Mouse (Mus musculus) spleen, postnatal 14 days (tissue): ENCODE data around the gene Zfp668.
A peak's percentile ranks its signal among the peaks of the same experiment; 100 is the strongest.
"Not testable (repeated sequence)": the region's sequence is repeated elsewhere in the genome, so short reads cannot be mapped to it uniquely, and the experiment has no call there.

Experiments used
- DNase-seq, 2 experiments: peaks; one replicate each; pipeline ENCODE4 v3.0.0; 2021 to 2022; ENCODE audit warnings: low spot score in 2 of 2

The Zfp668 gene

DNA sequence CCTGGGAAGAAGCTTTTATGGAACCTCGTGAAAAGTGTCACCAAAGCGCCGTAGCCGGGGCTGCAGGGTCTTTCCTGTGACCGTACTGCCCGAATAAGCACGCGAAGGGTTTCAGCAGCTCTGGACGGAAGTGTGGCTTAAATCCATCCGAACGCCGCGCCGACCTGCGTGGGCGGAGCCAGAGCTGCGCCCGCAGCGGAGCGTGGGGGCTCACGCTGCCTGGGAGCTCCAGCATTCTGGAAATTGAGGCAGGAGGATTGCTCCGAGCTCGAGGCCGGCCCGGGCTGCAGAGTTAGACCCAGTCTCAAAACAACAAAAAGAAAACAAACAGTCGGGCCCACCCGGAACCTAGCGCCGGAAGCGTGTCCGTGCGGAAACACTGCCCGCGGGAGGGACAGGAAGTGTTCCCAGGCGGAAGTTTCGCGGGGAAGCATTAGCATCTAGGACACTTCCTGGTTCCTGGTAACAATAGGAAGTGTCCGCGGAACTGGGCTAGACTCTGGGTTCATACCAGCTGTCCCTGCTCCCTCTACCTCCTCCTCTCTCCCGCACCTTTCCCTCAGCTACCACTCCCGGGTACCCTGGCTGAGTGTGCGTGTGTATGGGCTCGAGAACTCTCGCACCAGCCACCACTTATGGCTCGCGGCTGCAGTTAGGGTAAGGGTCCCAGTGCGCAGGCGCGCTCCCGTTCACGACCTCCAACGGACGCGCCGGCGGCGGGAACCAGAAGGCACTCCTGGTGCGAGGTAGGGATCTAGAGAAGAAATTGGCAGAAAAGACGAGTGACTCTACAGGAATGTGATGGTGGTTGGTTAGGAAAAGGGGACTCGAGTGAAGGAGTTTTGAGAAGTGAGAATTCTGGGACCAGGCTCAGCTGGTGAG is at the start of gene Zfp668:
Gene Zfp668, minus strand, starts transcription at position 362 of the 882 bp plus-strand sequence.
- DNase-seq, result peak; percentile 73 to 87

GRCm38 (mm10) chr7:127926066-127926465 is 49.4 kb upstream of the Zfp668 start:
- DNase-seq, result no peak

GRCm38 (mm10) chr7:127925252-127925651 is 48.6 kb upstream of the Zfp668 start:
- DNase-seq, result no peak

- DNase-seq, result no peak
These were observed 47.1 kb upstream of the Zfp668 start for GRCm38 (mm10) chr7:127923714-127924113.

DNA sequence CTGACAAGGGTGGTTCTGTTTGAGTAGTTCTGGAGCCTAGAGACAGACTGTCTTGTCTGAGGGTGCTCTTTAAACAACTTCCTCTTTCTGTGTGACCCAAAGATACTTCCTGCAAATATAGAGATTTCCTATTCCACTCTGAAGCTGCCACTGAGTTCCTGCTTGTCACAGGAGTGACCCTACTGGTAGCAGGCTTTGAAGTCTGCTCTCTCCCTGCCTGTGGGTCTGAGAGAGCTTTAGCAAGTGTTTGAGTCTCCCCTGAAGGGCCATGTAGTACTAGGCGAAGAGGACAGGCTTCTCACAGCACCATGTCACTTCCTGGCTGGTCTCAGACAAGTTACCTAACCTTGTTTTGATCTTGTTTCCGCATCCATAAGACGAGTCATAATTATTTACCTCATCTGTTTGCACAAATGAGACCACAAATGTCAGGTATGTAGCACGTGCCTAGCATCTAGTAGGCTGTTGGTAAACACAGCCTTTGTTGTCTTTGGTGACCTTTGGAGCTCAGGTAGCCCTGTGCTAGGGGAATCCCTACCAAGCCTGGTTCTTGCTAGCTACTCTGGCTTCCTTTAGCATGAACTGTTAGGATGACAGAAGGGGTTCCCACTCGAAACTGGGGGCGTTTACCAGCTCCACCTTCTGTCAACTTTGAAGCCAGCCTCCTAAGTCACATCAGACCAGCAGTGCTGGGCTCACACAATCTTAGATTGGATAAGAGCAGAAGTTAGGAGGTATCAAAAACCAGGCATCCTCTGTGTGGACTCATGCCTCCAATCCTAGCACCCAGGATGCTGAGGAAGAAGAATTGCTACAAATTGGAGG is 46.0 kb upstream of the Zfp668 start:
- no peak for DNase-seq

DNA sequence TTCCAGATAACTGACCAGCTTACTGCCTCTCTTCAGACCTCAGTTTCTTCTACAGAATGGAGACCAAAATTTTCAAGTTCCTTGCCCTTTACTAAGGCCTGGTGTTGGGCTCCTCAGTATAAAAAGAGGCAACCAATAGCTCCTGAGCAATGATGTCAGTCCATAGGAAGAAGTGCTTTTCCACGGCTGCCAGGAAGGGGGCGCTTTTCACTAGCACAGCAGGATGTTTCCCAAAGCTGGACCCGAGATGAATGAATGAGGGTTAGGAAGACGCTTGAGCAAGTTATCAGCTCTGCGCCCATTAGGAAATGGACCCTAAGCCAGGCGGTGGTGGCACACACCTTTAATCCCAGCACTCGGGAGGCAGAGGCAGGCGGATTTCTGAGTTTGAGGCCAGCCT is 44.9 kb upstream of the Zfp668 start:
- no peak for DNase-seq

- DNase-seq, result peak in 1 of 2 experiments; percentile 39
These were observed 42.7 kb upstream of the Zfp668 start for GRCm38 (mm10) chr7:127919290-127919689.

DNA sequence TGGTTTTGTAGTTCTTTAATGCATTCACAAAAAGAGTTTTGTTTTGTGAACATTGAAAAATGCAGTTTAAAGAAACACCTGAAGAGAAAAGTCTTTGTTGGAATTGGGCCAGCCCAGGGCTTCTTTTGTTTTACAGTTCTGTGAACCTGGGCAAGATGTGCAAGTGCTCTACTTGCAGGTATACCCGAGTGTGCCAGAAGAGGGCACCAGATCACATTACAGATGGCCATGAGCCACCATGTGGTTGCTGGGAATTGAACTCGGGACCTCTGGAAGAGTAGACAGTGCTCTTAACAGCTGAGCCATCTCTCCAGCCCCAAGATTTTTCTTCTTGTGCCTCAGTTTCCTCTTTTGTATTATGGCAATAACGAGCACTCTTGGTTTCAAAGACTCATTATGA is 41.6 kb upstream of the Zfp668 start:
- DNase-seq, result peak; percentile 30 to 63

DNA sequence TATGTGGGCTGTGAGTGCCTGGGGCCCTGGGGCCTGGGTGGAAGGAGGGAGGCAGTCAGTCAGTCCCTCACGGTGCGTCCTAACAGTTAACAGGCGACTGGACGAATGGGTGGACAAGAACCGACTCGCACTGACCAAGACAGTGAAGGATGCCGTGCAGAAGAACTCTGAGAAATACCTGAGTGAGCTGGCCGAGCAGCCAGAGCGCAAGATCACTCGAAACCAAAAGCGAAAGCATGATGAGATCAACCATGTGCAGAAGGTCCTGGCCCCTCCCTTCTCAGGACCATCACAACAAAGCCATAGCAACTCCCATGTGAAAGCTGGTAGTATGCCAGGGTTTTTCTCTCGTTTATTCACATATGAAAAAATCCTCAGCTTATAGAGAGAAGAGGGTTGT is 38.7 kb upstream of the Zfp668 start:
- no peak for DNase-seq

- no peak for DNase-seq
These were observed 36.3 kb upstream of the Zfp668 start for GRCm38 (mm10) chr7:127912938-127913337.

GRCm38 (mm10) chr7:127912190-127912871 is 35.7 kb upstream of the Zfp668 start, which contains the start of gene Kat8:
Gene Kat8, plus strand, starts transcription at chr7:127912516.
- peak; percentile 68 to 75 for DNase-seq

GRCm38 (mm10) chr7:127908656-127909055 is 32.0 kb upstream of the Zfp668 start:
- no peak for DNase-seq

DNA sequence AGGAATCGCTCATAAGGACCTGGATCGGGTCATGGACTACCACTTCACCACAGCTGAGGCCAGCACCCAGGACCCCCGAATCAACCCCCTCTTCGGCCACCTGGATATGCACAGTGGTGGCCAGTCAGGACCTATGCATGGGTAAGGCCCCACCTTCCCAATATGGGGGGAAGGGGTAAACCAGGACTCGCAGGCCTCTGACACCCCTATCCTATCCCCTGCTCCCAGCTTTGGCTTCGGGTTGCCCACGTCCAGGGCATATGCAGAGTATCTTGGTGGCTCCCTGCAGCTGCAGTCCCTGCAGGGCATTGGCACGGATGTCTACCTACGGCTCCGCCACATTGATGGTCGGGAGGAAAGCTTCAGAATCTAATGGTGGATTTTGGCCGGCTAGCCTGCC is 31.3 kb upstream of the Zfp668 start:
- no peak for DNase-seq

DNA sequence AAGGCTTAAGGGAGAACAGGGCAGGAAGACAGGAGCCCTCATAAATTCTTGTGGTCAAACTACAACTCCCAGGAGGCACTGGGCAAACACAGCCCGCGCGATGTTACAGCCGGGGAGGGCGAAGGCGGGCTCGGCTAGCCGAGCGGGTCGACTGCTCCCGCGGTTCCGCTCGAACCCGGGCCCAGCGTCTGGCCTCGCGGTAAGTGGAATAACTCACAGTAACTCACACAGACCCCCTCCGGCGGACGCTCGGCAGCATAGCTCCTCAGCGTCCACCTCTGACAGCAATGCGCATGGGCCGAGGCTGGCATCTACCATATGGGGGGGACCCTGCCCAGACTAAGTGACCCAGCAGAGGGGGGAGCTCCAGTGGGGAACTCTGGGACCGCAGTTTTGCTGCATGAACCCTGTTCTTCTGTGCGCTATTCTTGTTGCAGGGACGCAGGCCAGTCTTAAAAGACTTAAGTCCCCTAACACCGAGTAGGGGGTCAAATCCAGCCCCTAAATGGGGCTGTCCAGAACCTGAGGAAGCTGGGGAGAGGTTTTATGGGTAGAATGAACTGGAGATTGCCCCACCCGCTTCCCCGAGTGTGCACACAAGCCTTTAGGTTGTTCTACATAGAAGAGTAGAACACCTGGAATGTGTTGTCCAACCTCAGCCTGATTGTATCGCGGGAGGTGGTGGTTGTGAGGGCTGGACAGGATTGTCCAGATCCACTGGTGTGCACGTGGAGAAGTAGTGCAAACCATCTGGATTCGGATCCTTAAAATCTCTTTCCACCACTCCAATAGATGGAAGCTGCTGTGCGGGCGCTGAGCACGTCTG is 27.6 kb upstream of the Zfp668 start, which contains the start of gene Bckdk:
Gene Bckdk, plus strand, starts transcription at position 112 of the 826 bp plus-strand sequence.
- peak; percentile 42 to 68 for DNase-seq

DNA sequence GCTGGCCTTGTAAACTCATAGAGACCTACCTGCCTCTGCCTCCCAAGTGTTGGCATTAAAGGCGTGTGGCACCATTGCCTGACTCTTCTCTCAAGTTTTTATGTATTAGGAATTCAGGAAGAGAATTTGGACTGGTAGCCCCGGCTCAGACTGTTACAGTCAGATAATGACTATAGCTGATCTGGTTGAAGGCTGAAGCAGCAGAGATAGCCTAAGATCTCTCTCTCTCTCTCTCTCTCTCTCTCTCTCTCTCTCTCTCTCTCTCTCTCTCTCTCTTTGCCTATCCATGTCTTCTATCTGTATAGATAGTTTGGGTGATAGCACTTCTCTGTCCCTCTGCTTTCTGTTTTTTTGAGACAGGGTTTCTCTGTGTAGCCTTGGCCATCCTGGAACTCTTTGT is 25.1 kb upstream of the Zfp668 start:
- DNase-seq, result no peak

- no peak for DNase-seq
These were observed 23.4 kb upstream of the Zfp668 start for GRCm38 (mm10) chr7:127899997-127900396.

DNA sequence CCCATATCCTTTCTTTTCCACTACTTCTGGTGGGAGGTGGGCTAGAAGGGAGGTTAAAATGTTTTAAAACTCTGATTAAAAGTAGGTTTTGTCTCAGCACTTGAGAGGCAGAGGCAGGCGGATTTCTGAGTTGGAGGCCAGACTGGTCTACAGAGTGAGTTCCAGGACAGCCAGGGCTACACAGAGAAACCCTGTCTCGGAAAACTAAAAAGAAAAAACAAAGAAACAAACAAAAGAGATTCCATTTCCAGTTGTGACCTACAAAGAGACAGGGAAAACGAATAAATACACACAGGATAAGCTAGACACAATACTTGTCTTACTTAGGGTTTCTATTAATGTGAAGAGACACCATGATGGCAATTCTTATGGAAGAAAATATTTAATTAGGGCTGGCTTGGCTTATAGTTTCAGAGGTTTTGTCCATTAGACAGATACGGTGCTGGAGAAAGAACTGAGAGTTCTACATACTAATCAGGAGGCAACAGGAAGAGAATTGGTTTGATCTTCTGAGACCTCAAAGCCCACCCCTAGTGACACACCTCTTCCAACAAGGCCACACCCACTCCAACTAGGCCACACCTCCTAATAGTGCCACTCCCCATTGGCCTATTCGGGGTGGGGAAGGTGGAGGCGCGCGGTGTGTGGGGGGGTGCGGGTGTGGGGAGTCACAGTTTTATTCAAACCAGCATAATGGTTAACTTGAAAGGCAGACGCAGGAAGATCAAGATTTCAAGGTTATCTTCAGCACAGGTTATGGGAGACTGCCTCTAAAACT is 21.7 kb upstream of the Zfp668 start:
- no peak for DNase-seq

DNA sequence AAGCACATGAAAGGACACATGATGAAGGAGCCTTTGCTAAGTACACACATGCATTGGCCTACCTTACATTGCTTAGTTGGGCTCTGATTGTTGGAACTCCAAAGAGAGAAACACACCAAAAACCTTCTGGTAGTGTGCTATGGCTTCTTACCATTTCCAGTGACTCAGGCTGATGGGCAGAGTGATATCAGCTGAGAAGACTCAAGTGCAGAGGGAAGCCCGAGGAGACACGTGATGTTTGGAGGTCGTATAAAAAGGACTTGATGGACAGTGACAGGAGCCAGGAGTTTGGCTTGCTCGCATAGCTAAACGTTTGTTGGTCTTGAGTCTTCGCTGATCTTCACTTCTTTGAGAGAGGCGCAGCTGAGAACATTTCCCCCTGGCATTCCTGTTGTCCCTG is 20.9 kb upstream of the Zfp668 start:
- no peak for DNase-seq

- DNase-seq, result peak; percentile 56 to 78
These were observed 19.8 kb upstream of the Zfp668 start for GRCm38 (mm10) chr7:127896384-127896783.

DNA sequence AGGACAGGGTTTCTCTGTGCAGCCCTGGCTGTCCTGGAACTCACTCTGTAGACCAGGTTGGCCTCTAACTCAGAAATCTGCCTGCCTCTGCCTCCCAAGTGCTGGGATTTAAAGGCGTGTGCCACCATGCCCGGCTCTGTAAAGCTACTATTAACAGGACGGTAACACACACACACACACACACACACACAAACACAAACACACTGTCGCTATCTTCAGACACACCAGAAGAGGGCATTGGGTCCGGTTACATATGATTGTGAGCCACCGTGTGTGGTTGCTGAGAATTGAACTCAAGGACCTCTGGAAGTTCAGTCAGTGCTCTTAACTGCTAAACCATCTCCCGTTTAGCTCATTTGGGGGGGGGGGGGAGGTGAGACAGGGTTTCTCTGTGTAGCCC is 19.3 kb upstream of the Zfp668 start:
- not testable (repeated sequence) for DNase-seq
